8 mouse cellular contexts compared by ENCODE assay signal in the genomic region with DNA sequence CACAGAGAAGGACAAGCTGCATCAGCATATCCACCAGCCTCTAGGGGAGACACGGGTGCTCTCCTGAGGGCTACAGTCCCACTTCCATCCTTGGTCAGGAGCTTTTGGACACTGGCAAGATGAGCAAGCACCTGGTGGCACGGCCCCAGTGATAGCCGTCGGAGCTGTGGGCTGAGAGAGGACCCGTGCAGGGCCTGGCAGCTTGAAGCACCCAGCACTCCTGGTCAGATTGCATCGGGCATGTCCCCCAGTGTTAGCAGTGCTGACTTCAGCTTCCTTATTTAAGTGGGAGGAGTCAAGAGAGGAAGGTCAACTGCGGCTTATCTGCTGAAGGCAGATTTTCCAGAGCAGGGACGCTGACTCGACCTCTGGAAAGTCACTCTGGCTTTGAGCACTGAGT. TPM values are rescaled to one million over a fixed set of nuclear protein-coding genes. Genes with fewer than 3 reads are reported as not detected.
DNase-seq lines count a peak whose midpoint lies in the region; ATAC-seq and TF ChIP-seq lines count a peak whose summit lies in the region.

No protein-coding gene starts in this region.

- peak; percentile 52 for DNase-seq in cerebellum, adult 9-10 months
- DNase-seq in cerebellum, adult 18-20 months: no peak
- DNase-seq in CH12.LX (ENCODE audit: extremely low read depth): peak; percentile 55
- DNase-seq in heart, embryonic 10.5 days (ENCODE audit: low spot score): peak; percentile 82
- DNase-seq in stomach, postnatal 0 days (ENCODE audit: low spot score): peak; percentile 32
- no peak for DNase-seq in right cerebral cortex, postnatal 36 days (ENCODE audit: low spot score in 2 of 2)
- no peak for DNase-seq in layer of hippocampus, postnatal 14 days (ENCODE audit: low spot score in 2 of 2)

- H3K4me2 ChIP-seq in CH12.LX (ENCODE audit: insufficient read depth, low read depth, poor library complexity, severe bottlenecking): no peak overlapping the region
- no peak overlapping the region; the same call in 1 of the 2 replicates for H3K4me2 ChIP-seq in liver, embryonic 15.5 days
- H3K4me2 ChIP-seq in stomach, postnatal 0 days (replicated peaks; ENCODE audit: low read depth): no peak overlapping the region

- in situ Hi-C loops in CH12.LX (cut with MboI; ENCODE audit: low pct_ligation_motif_present, low pct_unique_long_range_greater_than_20kb, low sequenced_read_pairs): no loop called here

- TF ChIP-seq RAD21 in CH12.LX (IDR thresholded peaks at IDR 0.05; ENCODE audit: low read depth, low read length): no peak

- no peak for TF ChIP-seq CTCF in CH12.LX (conservative IDR thresholded peaks at IDR 0.05 in 1 of 2, IDR thresholded peaks at IDR 0.05 in 1 of 2; ENCODE audit: low read depth in 2 of 2, low read length in 2 of 2)
- TF ChIP-seq CTCF in stomach, postnatal 0 days (IDR thresholded peaks at IDR 0.05; ENCODE audit: low read depth): no peak

- no peak for TF ChIP-seq EP300 in CH12.LX (IDR thresholded peaks at IDR 0.05; ENCODE audit: low read length)
- no peak for TF ChIP-seq EP300 in stomach, postnatal 0 days (optimal IDR thresholded peaks at IDR 0.05)

- H3K9ac ChIP-seq in CH12.LX (ENCODE audit: insufficient read depth, low read depth): no peak overlapping the region
- no peak overlapping the region for H3K9ac ChIP-seq in liver, embryonic 15.5 days
- no peak overlapping the region for H3K9ac ChIP-seq in stomach, postnatal 0 days (ENCODE audit: low read length)

- H3K9me3 ChIP-seq in CH12.LX (replicated peaks; ENCODE audit: low read length): no peaks in the 10 kb centered on the region
- no peaks in the 10 kb centered on the region for H3K9me3 ChIP-seq in heart, embryonic 10.5 days
- H3K9me3 ChIP-seq in liver, embryonic 15.5 days (replicated peaks): no peaks in the 10 kb centered on the region
- no peaks in the 10 kb centered on the region for H3K9me3 ChIP-seq in stomach, postnatal 0 days (ENCODE audit: control insufficient read depth, low read length)

- WGBS in heart, embryonic 10.5 days: 21% methylated on average over 9 of the region's 9 CpGs
- 12% methylated on average over 9 of the region's 9 CpGs for WGBS in liver, embryonic 15.5 days (ENCODE audit: insufficient replicate concordance)
- 46% methylated on average over 9 of the region's 9 CpGs for WGBS in stomach, postnatal 0 days

- peak; percentile 36; the same call in 1 of the 2 replicates for ATAC-seq in liver, embryonic 15.5 days (ENCODE audit: insufficient read depth)
- ATAC-seq in stomach, postnatal 0 days (ENCODE audit: low FRiP score, low TSS enrichment): peak; percentile 30; the same call in 1 of the 2 replicates

- no peaks in the 10 kb centered on the region for H3K27me3 ChIP-seq in CH12.LX (replicated peaks)
- no peaks in the 10 kb centered on the region for H3K27me3 ChIP-seq in heart, embryonic 10.5 days (ENCODE audit: insufficient read depth, poor library complexity, severe bottlenecking)
- H3K27me3 ChIP-seq in liver, embryonic 15.5 days: no peaks in the 10 kb centered on the region
- no peaks in the 10 kb centered on the region for H3K27me3 ChIP-seq in stomach, postnatal 0 days (ENCODE audit: control insufficient read depth, insufficient read depth, low read length)

- H3K4me1 ChIP-seq in CH12.LX (ENCODE audit: control insufficient read depth in 1 of 2, insufficient read depth in 2 of 2): peaks cover 63 to 99% of the 10 kb centered on the region in 2 experiments
- H3K4me1 ChIP-seq in heart, embryonic 10.5 days: peaks cover 90% of the 10 kb centered on the region
- peaks cover 36% of the 10 kb centered on the region for H3K4me1 ChIP-seq in liver, embryonic 15.5 days (replicated peaks)
- H3K4me1 ChIP-seq in stomach, postnatal 0 days (replicated peaks; ENCODE audit: control insufficient read depth, insufficient read depth): no peaks in the 10 kb centered on the region

- peaks cover 25 to 79% of the 10 kb centered on the region in 2 experiments for H3K36me3 ChIP-seq in CH12.LX (replicated peaks in 1 of 2; ENCODE audit: control insufficient read depth in 1 of 2, insufficient read depth in 1 of 2, low read length in 1 of 2)
- H3K36me3 ChIP-seq in heart, embryonic 10.5 days: peaks cover 47% of the 10 kb centered on the region
- peaks cover 20% of the 10 kb centered on the region for H3K36me3 ChIP-seq in liver, embryonic 15.5 days (replicated peaks)
- peaks cover 18% of the 10 kb centered on the region for H3K36me3 ChIP-seq in stomach, postnatal 0 days (ENCODE audit: control insufficient read depth, insufficient read depth, low read length)

- TF ChIP-seq POLR2A in CH12.LX (IDR thresholded peaks at IDR 0.05; ENCODE audit: low read depth, low read length): no peak

- dilution Hi-C loops in CH12.LX (cut with MboI; ENCODE audit: extremely low pct_ligation_motif_present, extremely low pct_unique_long_range_greater_than_20kb, low sequenced_read_pairs): no loop called here

- H3K27ac ChIP-seq in CH12.LX (ENCODE audit: insufficient read depth, low read depth): peak overlapping the region; percentile 27
- H3K27ac ChIP-seq in heart, embryonic 10.5 days: peak overlapping the region; percentile 67
- no peak overlapping the region; the same call in 1 of the 2 replicates for H3K27ac ChIP-seq in liver, embryonic 15.5 days (replicated peaks)
- peak overlapping the region; percentile 20 for H3K27ac ChIP-seq in stomach, postnatal 0 days (replicated peaks)

- peak overlapping the region in 1 of 3 experiments; percentile 6 for H3K4me3 ChIP-seq in CH12.LX (replicated peaks in 1 of 3; ENCODE audit: low read depth in 2 of 3, low read length in 2 of 3, poor library complexity in 1 of 3)
- H3K4me3 ChIP-seq in heart, embryonic 10.5 days: peak overlapping the region; percentile 28; the same call in 1 of the 2 replicates
- H3K4me3 ChIP-seq in liver, embryonic 15.5 days (replicated peaks): no peak overlapping the region
- H3K4me3 ChIP-seq in stomach, postnatal 0 days (ENCODE audit: low read depth, low read length): no peak overlapping the region

- 0 out of 2 replicates have a peak, but pooled peaks cover 1% of the 10 kb centered on the region for H3K79me2 ChIP-seq in CH12.LX (replicated peaks; ENCODE audit: control insufficient read depth, extremely low read depth, insufficient read depth, poor library complexity, severe bottlenecking)

TF ChIP-seq in CH12.LX, 34 proteins besides CTCF, POLR2A, EP300 and RAD21:
- TF ChIP-seq MYC (IDR thresholded peaks at IDR 0.05; ENCODE audit: low read depth, low read length) (no peak), MXI1 (IDR thresholded peaks at IDR 0.05; ENCODE audit: low read depth, low read length) (no peak), TCF12 (IDR thresholded peaks at IDR 0.05; ENCODE audit: low read depth, low read length) (no peak), USF2 (conservative IDR thresholded peaks at IDR 0.05; ENCODE audit: low read depth, low read length) (no peak), POLR2AphosphoS2 (IDR thresholded peaks at IDR 0.05; ENCODE audit: low read depth, low read length) (no peak)

RNA-seq across cellular contexts. Expression of gene Ppif, which starts 59.6 kb away (rescaled TPM):
- total RNA-seq in CH12.LX (2012; rRNA removed): 29.1 and 38.3 TPM in 2 replicates
- total RNA-seq in CH12.LX (2014; rRNA removed): 50.3 and 52.9 TPM in 2 replicates
- 99.3 and 106 TPM in 2 replicates for polyA plus RNA-seq in CH12.LX (2012; ENCODE audit: insufficient read length, low read depth)
- polyA plus RNA-seq in heart, embryonic 10.5 days (2016; fragmentation: Nextera tagmentation; extraction: Ambion mirVana): 65.7 and 104 TPM in 2 replicates
- 26.4 and 26.8 TPM in 2 replicates for polyA plus RNA-seq in liver, embryonic 15.5 days (2015; fragmentation: Nextera tagmentation; extraction: Ambion mirVana)
- 66.1 and 74.6 TPM in 2 replicates for polyA plus RNA-seq in stomach, postnatal 0 days (2015; fragmentation: Nextera tagmentation; extraction: Ambion mirVana)
- total RNA-seq in layer of hippocampus, postnatal 14 days (2021): 10 to 100 TPM; 27.6 to 27.7 TPM

Comparison
In these comparisons a context has a peak if more than half of its experiments do, and no peak if none do; other contexts are left out.
1. DNase-seq: peak in cerebellum, adult 9-10 months (single experiment), CH12.LX (single experiment), heart, embryonic 10.5 days (single experiment) and stomach, postnatal 0 days (single experiment); none in cerebellum, adult 18-20 months (0 of 2), right cerebral cortex, postnatal 36 days (0 of 2) and layer of hippocampus, postnatal 14 days (0 of 2).